Mouse (Mus musculus) Muller cell, postnatal 12 days (primary cell): ENCODE measurements at regions not wholly inside any gene's neighbourhood (a gene's known extent, or its start where the extent isn't known, plus 50 kb on each side); places are given as distances from the start of the nearest gene placed in this dataset.
A peak's percentile ranks its signal among the peaks of the same experiment; 100 is the strongest.

Experiments used
- DNase-seq: peaks from one replicate; pipeline ENCODE4 v3.0.0-alpha.2; 2015; ENCODE audit errors: inconsistent ontology term

- no peak for DNase-seq
Measured at GRCm38 (mm10) chr14:74201710-74202109, 438.9 kb upstream of the Htr2a start.

- DNase-seq, result peak; percentile 44
Measured at GRCm38 (mm10) chr14:74205011-74205410, 435.6 kb upstream of the Htr2a start.

GRCm38 (mm10) chr14:74217914-74218446, 422.7 kb upstream of the Htr2a start:
- DNase-seq, result no peak

GRCm38 (mm10) chr14:74219761-74220160, 420.9 kb upstream of the Htr2a start:
- DNase-seq, result no peak

GRCm38 (mm10) chr14:74222093-74222492, 418.5 kb upstream of the Htr2a start:
- DNase-seq, result no peak

- DNase-seq, result no peak
Measured at GRCm38 (mm10) chr14:74229560-74230187, 411.0 kb upstream of the Htr2a start.

GRCm38 (mm10) chr14:74240212-74240611, 400.4 kb upstream of the Htr2a start:
- DNase-seq, result no peak

- no peak for DNase-seq
Measured at GRCm38 (mm10) chr14:74249263-74249878, 391.3 kb upstream of the Htr2a start.

- DNase-seq, result no peak
Measured at GRCm38 (mm10) chr14:74250021-74250420, 390.6 kb upstream of the Htr2a start.

GRCm38 (mm10) chr14:74252189-74253145, 388.2 kb upstream of the Htr2a start:
- DNase-seq, result no peak

- no peak for DNase-seq
Measured at GRCm38 (mm10) chr14:74255000-74255399, 385.6 kb upstream of the Htr2a start.

- DNase-seq, result no peak
Measured at GRCm38 (mm10) chr14:74259437-74259836, 381.2 kb upstream of the Htr2a start.

GRCm38 (mm10) chr14:74267086-74267485, 373.6 kb upstream of the Htr2a start:
- peak; percentile 52 for DNase-seq

GRCm38 (mm10) chr14:74294560-74294959, 346.1 kb upstream of the Htr2a start:
- DNase-seq, result no peak

GRCm38 (mm10) chr14:74304483-74304882, 336.2 kb upstream of the Htr2a start:
- DNase-seq, result no peak

GRCm38 (mm10) chr14:74306717-74307307, 333.8 kb upstream of the Htr2a start:
- no peak for DNase-seq

- peak; percentile 78 for DNase-seq
Measured at GRCm38 (mm10) chr14:74309451-74309850, 331.2 kb upstream of the Htr2a start.

GRCm38 (mm10) chr14:74327291-74327690, 313.3 kb upstream of the Htr2a start:
- peak; percentile 5 for DNase-seq

- no peak for DNase-seq
Measured at GRCm38 (mm10) chr14:74350751-74351150, 289.9 kb upstream of the Htr2a start.

- no peak for DNase-seq
Measured at GRCm38 (mm10) chr14:74352286-74352685, 288.4 kb upstream of the Htr2a start.

- no peak for DNase-seq
Measured at GRCm38 (mm10) chr14:74358730-74359444, 281.8 kb upstream of the Htr2a start.
